Mouse (Mus musculus): Measurements from ENCODE around the gene Ppfibp1.
"Not testable (repeated sequence)": the region's sequence is repeated elsewhere in the genome, so short reads cannot be mapped to it uniquely, and the experiment has no call there.

Ppfibp1 gene

GRCm38 (mm10) chr6:146887958-146888659 lies at the start of gene Ppfibp1:
Gene Ppfibp1, plus strand, starts transcription at chr6:146888487.
- peak; percentile 86 for DNase-seq (ENCODE audit: low read depth, low spot score)

GRCm38 (mm10) chr6:146838863-146839262 lies 49.4 kb upstream of the Ppfibp1 start:
- no peak for DNase-seq (ENCODE audit: low read depth, low spot score)

- DNase-seq (ENCODE audit: low read depth, low spot score) = no peak
Measured at GRCm38 (mm10) chr6:146844867-146845266, 43.4 kb upstream of the Ppfibp1 start.

GRCm38 (mm10) chr6:146845347-146845746 lies 42.9 kb upstream of the Ppfibp1 start:
- DNase-seq (ENCODE audit: low read depth, low spot score) = no peak

GRCm38 (mm10) chr6:146845961-146846750 lies 42.1 kb upstream of the Ppfibp1 start:
- no peak for DNase-seq (ENCODE audit: low read depth, low spot score)

- DNase-seq (ENCODE audit: low read depth, low spot score) = no peak
Measured at GRCm38 (mm10) chr6:146847402-146847801, 40.9 kb upstream of the Ppfibp1 start.

GRCm38 (mm10) chr6:146848281-146848680 lies 40.0 kb upstream of the Ppfibp1 start:
- DNase-seq (ENCODE audit: low read depth, low spot score) = no peak

- no peak for DNase-seq (ENCODE audit: low read depth, low spot score)
Measured at GRCm38 (mm10) chr6:146850050-146850449, 38.2 kb upstream of the Ppfibp1 start, which contains the start of gene Smco2. Gene Smco2, plus strand, starts transcription at chr6:146850104.

GRCm38 (mm10) chr6:146851916-146852315 lies 36.4 kb upstream of the Ppfibp1 start:
- DNase-seq (ENCODE audit: low read depth, low spot score) = no peak

- DNase-seq (ENCODE audit: low read depth, low spot score) = no peak
Measured at GRCm38 (mm10) chr6:146852739-146853138, 35.5 kb upstream of the Ppfibp1 start.

GRCm38 (mm10) chr6:146855185-146855584 lies 33.1 kb upstream of the Ppfibp1 start:
- peak; percentile 96 for DNase-seq (ENCODE audit: low read depth, low spot score)

- no peak for DNase-seq (ENCODE audit: low read depth, low spot score)
Measured at GRCm38 (mm10) chr6:146857386-146857785, 30.9 kb upstream of the Ppfibp1 start.

- no peak for DNase-seq (ENCODE audit: low read depth, low spot score)
Measured at GRCm38 (mm10) chr6:146863154-146863553, 25.1 kb upstream of the Ppfibp1 start.

GRCm38 (mm10) chr6:146864370-146864769 lies 23.9 kb upstream of the Ppfibp1 start:
- DNase-seq (ENCODE audit: low read depth, low spot score) = not testable (repeated sequence)

GRCm38 (mm10) chr6:146865701-146866100 lies 22.6 kb upstream of the Ppfibp1 start:
- peak; percentile 79 for DNase-seq (ENCODE audit: low read depth, low spot score)

- DNase-seq (ENCODE audit: low read depth, low spot score) = no peak
Measured at GRCm38 (mm10) chr6:146871975-146872374, 16.3 kb upstream of the Ppfibp1 start.

GRCm38 (mm10) chr6:146874415-146874814 lies 13.9 kb upstream of the Ppfibp1 start:
- DNase-seq (ENCODE audit: low read depth, low spot score) = no peak

GRCm38 (mm10) chr6:146876820-146877219 lies 11.5 kb upstream of the Ppfibp1 start:
- peak; percentile 26 for DNase-seq (ENCODE audit: low read depth, low spot score)

GRCm38 (mm10) chr6:146877425-146878045 lies 10.8 kb upstream of the Ppfibp1 start:
- DNase-seq (ENCODE audit: low read depth, low spot score) = no peak

- no peak for DNase-seq (ENCODE audit: low read depth, low spot score)
Measured at GRCm38 (mm10) chr6:146878926-146879325, 9.4 kb upstream of the Ppfibp1 start.

- no peak for DNase-seq (ENCODE audit: low read depth, low spot score)
Measured at GRCm38 (mm10) chr6:146879856-146880255, 8.4 kb upstream of the Ppfibp1 start.

GRCm38 (mm10) chr6:146880296-146880695 lies 8.0 kb upstream of the Ppfibp1 start:
- DNase-seq (ENCODE audit: low read depth, low spot score) = no peak
